Comparison of ENCODE assay signal across 8 mouse cellular contexts in the genomic region with DNA sequence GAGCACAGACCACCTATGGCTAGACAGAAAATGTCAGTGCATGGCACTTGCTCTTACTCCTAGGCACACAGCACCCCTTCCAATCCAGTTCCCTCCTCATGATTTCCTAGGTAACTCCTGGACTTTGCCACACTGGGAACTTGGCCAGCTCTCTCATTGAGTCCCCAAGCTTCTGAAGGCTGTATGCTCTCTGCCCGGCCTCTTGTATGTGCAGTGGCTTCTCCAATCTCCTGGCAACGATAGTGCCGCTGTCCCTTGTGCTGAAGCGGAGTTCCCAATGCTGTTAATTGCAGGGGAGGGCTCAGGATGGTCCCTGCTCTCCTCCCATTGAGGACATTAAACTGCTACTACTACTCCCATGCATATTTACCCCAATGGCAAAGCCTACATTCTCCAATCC. TPM values are rescaled to one million over a fixed set of nuclear protein-coding genes. Genes with fewer than 3 reads are reported as not detected.
DNase-seq lines count a peak whose midpoint lies in the region.
"Had no signal": no experiment of that assay in that cellular context is flagged by ENCODE, and none has a peak within 500 bp of the region (broad histone marks: within the 10 kb centered on the region; RNA-seq: fewer than 3 reads in every experiment).

No protein-coding gene starts in this region.

- 26% methylated on average over 4 of the region's 4 CpGs for WGBS in embryonic facial prominence, embryonic 10.5 days

- H3K27me3 ChIP-seq in embryonic facial prominence, embryonic 10.5 days (replicated peaks; ENCODE audit: low read depth, poor library complexity, severe bottlenecking): no peaks in the 10 kb centered on the region
- H3K27me3 ChIP-seq: liver, embryonic 13.5 days had no signal

- peaks cover 12% of the 10 kb centered on the region for H3K4me1 ChIP-seq in embryonic facial prominence, embryonic 10.5 days

- no peak overlapping the region for H3K4me3 ChIP-seq in embryonic facial prominence, embryonic 10.5 days
- H3K4me3 ChIP-seq: liver, embryonic 13.5 days had no signal

- H3K36me3 ChIP-seq in embryonic facial prominence, embryonic 10.5 days (replicated peaks): peaks cover 45% of the 10 kb centered on the region

- H3K27ac ChIP-seq in embryonic facial prominence, embryonic 10.5 days (replicated peaks): no peak overlapping the region
- H3K27ac ChIP-seq: liver, embryonic 13.5 days had no signal

- DNase-seq in left cerebral cortex, postnatal 4 days: peak; percentile 58
- DNase-seq in left cerebral cortex, adult 9 months (ENCODE audit: low spot score in 2 of 2): no peak
- peak; percentile 66 for DNase-seq in adipocyte (ENCODE audit: low spot score)
- peak; percentile 46 for DNase-seq in embryonic facial prominence, embryonic 10.5 days (ENCODE audit: low spot score)
- peak; percentile 29 for DNase-seq in lung, postnatal 14 days
- no peak for DNase-seq in layer of hippocampus, adult 9-11 months
- no peak for DNase-seq in urinary bladder, postnatal 10 days (ENCODE audit: low spot score)
- DNase-seq: liver, embryonic 13.5 days had no signal

- no peaks in the 10 kb centered on the region for H3K9me3 ChIP-seq in embryonic facial prominence, embryonic 10.5 days
- H3K9me3 ChIP-seq: liver, embryonic 13.5 days had no signal

- intact Hi-C loops in left cerebral cortex, postnatal 4 days (cut with DNase I): no loop called here

RNA-seq across cellular contexts. Expression of a gene that starts 3.7 kb away (rescaled TPM):
- 10 to 100 TPM; 38.2 to 41.0 TPM for total RNA-seq in left cerebral cortex, postnatal 4 days (2021)
- polyA plus RNA-seq in embryonic facial prominence, embryonic 10.5 days (2016; fragmentation: Nextera tagmentation; extraction: Ambion mirVana): 64.0 and 71.1 TPM in 2 replicates

RNA-seq across cellular contexts. Expression of a gene that starts 16.8 kb away (rescaled TPM):
- 10 to 100 TPM; 87.1 to 92.7 TPM for total RNA-seq in left cerebral cortex, postnatal 4 days (2021)
- polyA plus RNA-seq in embryonic facial prominence, embryonic 10.5 days (2016; fragmentation: Nextera tagmentation; extraction: Ambion mirVana): 72.9 and 73.7 TPM in 2 replicates

RNA-seq across cellular contexts. Expression of a gene that starts 40.3 kb away (rescaled TPM):
- total RNA-seq in left cerebral cortex, postnatal 4 days (2021): 100 to 1,000 TPM; 170 to 172 TPM
- 341 and 343 TPM in 2 replicates for polyA plus RNA-seq in embryonic facial prominence, embryonic 10.5 days (2016; fragmentation: Nextera tagmentation; extraction: Ambion mirVana)

Comparison
In these comparisons a context has a peak if more than half of its experiments do, and no peak if none do; other contexts are left out.
1. DNase-seq: peak in left cerebral cortex, postnatal 4 days (single experiment), adipocyte (single experiment), embryonic facial prominence, embryonic 10.5 days (single experiment) and lung, postnatal 14 days (single experiment); none in left cerebral cortex, adult 9 months (0 of 2), layer of hippocampus, adult 9-11 months (single experiment) and urinary bladder, postnatal 10 days (single experiment).